Mouse (Mus musculus): ENCODE measurements at regions not wholly inside any gene's neighbourhood (a gene's known extent, or its start where the extent isn't known, plus 50 kb on each side); places are given as distances from the start of the nearest gene placed in this dataset. TPM values are rescaled to one million over a fixed set of nuclear protein-coding genes. Genes with fewer than 3 reads are reported as not detected.

DNA sequence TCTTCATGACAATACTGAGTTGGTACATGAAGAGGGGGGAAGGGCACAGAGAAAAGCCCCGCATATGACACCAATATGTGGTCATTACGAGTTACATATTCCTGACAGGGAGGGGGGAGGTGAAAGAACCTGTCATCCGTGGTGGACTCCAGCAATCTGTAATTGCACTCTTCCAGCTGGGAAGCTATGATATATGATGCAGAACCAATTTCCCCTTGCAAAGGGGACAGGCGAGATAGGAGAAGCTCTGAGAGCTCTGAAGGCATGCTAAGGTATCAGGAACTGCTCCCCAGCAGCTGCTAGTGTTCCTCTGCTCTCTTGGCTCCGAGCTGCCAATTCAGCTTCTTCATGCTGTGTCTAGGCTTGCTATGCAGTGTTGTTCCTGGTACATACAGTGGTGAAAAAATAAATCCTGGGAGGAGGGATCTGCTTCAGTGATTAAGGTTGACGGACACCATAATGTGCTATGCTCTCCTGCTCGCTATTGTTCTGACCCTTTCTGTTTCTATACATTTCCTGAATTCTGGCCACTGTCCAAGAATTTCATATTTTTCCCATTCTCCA lies 57.7 kb upstream of the Cxxc4 start:
- H3K4me1 ChIP-seq (ENCODE audit: control insufficient read depth, insufficient read depth, low read length): no peaks in the 10 kb centered on the region
- no peak overlapping the region for H3K27ac ChIP-seq (ENCODE audit: low read depth, low read length)
- no peak overlapping the region for H3K4me3 ChIP-seq (ENCODE audit: low read length)
- H3K9me3 ChIP-seq (ENCODE audit: control insufficient read depth, low read length): no peaks in the 10 kb centered on the region
- no peaks in the 10 kb centered on the region for H3K27me3 ChIP-seq (ENCODE audit: control insufficient read depth, insufficient read depth, low read length)
- no peak overlapping the region for H3K9ac ChIP-seq (ENCODE audit: low read depth, low read length)
- H3K4me2 ChIP-seq (replicated peaks; ENCODE audit: low read depth, low read length): no peak overlapping the region
- ATAC-seq (ENCODE audit: low FRiP score, low TSS enrichment): peak; percentile 61
- WGBS: 44% methylated on average over 7 of the region's 7 CpGs
- H3K36me3 ChIP-seq (ENCODE audit: control insufficient read depth, insufficient read depth, low read length): no peaks in the 10 kb centered on the region

DNA sequence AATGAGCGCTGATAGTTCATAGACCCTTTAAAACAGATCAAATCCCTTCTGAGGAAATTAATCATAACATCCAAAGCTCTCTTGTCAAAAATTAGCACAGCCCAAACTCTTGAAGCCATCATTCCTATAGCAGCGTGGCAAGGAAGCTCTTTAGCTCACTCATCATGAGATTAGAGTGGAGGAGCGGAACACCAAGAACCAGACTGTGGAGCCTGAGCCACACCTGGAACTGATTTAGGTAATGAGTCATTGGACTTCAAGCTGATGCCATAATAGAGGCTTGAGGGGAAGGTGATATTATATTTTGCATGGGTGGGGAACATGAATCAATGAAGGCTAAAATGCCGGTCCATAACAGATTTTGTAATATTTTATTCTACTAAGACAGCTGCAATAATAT lies 52.2 kb upstream of the Cxxc4 start:
- Histone ChIP-seq H3K9me3 (ENCODE audit: control insufficient read depth, low read length) (no peaks in the 10 kb centered on the region), H3K9ac (ENCODE audit: low read depth, low read length) (no peak overlapping the region), H3K4me1 (ENCODE audit: control insufficient read depth, insufficient read depth, low read length) (no peaks in the 10 kb centered on the region), H3K27me3 (ENCODE audit: control insufficient read depth, insufficient read depth, low read length) (no peaks in the 10 kb centered on the region), H3K4me2 (replicated peaks; ENCODE audit: low read depth, low read length) (no peak overlapping the region), H3K36me3 (ENCODE audit: control insufficient read depth, insufficient read depth, low read length) (no peaks in the 10 kb centered on the region), H3K27ac (ENCODE audit: low read depth, low read length) (no peak overlapping the region), H3K4me3 (ENCODE audit: low read length) (no peak overlapping the region)
- 93% methylated on average over 4 of the region's 4 CpGs for WGBS
- no peak for ATAC-seq (ENCODE audit: low FRiP score, low TSS enrichment)

Small RNA genes lying in the stretch of these regions (microRNA-seq; reads per million reads assigned to microRNA genes)
- gene Gm44361: not detected

All from kidney, embryonic 14.5 days (tissue).